Mouse (Mus musculus): ENCODE data around the gene Entpd1. TPM values are rescaled to one million over a fixed set of nuclear protein-coding genes. Genes with fewer than 3 reads are reported as not detected.
A peak's percentile ranks its signal among the peaks of the same experiment; 100 is the strongest.

The Entpd1 gene
- polyA plus RNA-seq, 1 experiment from 2014 or later, result 5.4 TPM

DNA sequence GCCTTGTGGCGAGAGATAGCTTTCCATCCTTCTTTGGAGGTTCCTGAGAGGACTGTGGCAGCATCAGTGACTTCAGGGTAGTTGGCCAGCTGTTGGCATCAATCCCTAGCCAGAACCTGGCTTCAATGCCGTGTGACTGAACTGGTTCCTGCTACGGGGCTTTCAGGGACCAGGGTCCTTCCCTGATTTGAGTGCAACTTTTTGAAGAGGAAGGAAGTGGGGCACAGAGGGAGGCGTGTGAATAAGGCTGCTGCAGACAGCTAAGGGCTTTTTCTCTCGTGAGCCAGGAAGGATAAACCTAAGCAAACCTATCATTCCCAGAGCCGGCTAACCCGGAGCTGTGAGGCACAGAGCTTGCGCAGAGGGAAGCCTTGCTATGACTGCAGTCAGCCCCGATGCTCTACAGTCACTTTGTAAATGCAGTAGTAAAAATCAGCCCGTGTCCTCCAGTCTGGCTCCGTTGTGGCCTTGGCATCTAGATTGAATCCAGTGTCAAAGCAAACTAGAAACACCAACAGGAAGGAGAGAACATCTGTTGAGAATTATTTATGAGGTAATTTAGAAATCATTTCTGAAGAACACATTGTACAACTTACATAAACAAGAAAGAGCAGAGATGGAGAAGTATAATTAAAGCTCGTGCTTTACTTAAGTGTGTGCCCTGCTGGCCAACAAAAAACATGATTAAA, 116.7 kb downstream of the Entpd1 start:
- no peaks in the 10 kb centered on the region for H3K9me3 ChIP-seq (ENCODE audit: control insufficient read depth, low read length)
- WGBS, result 58% methylated on average over 12 of the region's 12 CpGs
- H3K9ac ChIP-seq (ENCODE audit: low read depth, low read length), result no peak overlapping the region
- H3K36me3 ChIP-seq (ENCODE audit: control insufficient read depth, insufficient read depth, low read length), result no peaks in the 10 kb centered on the region
- ATAC-seq (ENCODE audit: low FRiP score, low TSS enrichment), result no peak
- no peaks in the 10 kb centered on the region for H3K27me3 ChIP-seq (ENCODE audit: control insufficient read depth, insufficient read depth, low read length)
- no peak overlapping the region for H3K4me2 ChIP-seq (replicated peaks; ENCODE audit: low read depth, low read length)
- peaks cover 3% of the 10 kb centered on the region; the same call in 1 of the 2 replicates for H3K4me1 ChIP-seq (ENCODE audit: control insufficient read depth, insufficient read depth, low read length)
- H3K27ac ChIP-seq (ENCODE audit: low read depth, low read length), result no peak overlapping the region
- no peak overlapping the region for H3K4me3 ChIP-seq (ENCODE audit: low read length)

DNA sequence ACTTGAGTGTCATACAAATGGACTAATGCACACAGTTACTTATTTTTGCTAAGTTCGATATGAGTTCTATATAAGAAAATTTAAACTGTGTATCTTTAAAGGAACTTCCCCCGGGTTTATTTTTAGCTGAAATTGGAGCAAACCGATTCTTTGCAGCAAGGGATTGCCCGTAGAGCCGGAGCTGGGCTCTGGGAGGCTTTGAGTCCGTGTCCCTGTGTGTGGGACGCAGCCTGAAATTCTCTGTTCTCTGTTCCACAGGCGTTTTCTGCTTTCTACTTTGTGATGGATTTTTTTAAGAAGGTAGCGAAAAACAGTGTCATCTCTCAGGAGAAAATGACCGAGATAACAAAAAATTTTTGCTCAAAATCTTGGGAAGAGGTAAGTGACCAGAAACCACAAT, 121.2 kb downstream of the Entpd1 start:
- WGBS, result 72% methylated on average over 10 of the region's 10 CpGs
- Histone ChIP-seq H3K4me1 (ENCODE audit: control insufficient read depth, insufficient read depth, low read length) (0 out of 2 replicates have a peak, but pooled peaks cover 2% of the 10 kb centered on the region), H3K36me3 (ENCODE audit: control insufficient read depth, insufficient read depth, low read length) (no peaks in the 10 kb centered on the region), H3K4me2 (replicated peaks; ENCODE audit: low read depth, low read length) (no peak overlapping the region), H3K27ac (ENCODE audit: low read depth, low read length) (no peak overlapping the region), H3K4me3 (ENCODE audit: low read length) (no peak overlapping the region), H3K27me3 (ENCODE audit: control insufficient read depth, insufficient read depth, low read length) (no peaks in the 10 kb centered on the region), H3K9ac (ENCODE audit: low read depth, low read length) (no peak overlapping the region), H3K9me3 (ENCODE audit: control insufficient read depth, low read length) (no peaks in the 10 kb centered on the region)
- no peak for ATAC-seq (ENCODE audit: low FRiP score, low TSS enrichment)

DNA sequence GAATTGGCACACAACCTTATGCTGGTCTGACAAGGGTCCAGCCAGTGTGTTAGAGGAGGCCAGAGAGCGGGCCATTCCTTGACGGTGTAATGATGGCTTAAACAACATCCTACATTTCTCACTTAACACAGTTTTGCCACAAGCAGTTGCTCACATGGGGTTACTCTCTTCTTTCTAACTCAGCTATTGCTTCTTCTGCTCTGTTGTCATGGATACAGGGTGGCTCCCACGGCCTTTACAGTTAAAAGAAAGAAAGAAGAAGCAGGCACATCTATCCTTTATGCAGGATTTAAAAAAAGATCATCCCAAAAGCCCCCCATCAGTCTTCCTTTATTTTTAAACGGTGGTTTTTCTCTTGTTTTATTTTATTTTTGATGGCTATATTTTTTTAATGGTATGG, 121.7 kb downstream of the Entpd1 start:
- ATAC-seq (ENCODE audit: low FRiP score, low TSS enrichment), result no peak
- Histone ChIP-seq H3K27me3 (ENCODE audit: control insufficient read depth, insufficient read depth, low read length) (no peaks in the 10 kb centered on the region), H3K36me3 (ENCODE audit: control insufficient read depth, insufficient read depth, low read length) (no peaks in the 10 kb centered on the region), H3K9ac (ENCODE audit: low read depth, low read length) (no peak overlapping the region), H3K9me3 (ENCODE audit: control insufficient read depth, low read length) (no peaks in the 10 kb centered on the region), H3K4me3 (ENCODE audit: low read length) (no peak overlapping the region), H3K4me1 (ENCODE audit: control insufficient read depth, insufficient read depth, low read length) (0 out of 2 replicates have a peak, but pooled peaks cover 2% of the 10 kb centered on the region), H3K4me2 (replicated peaks; ENCODE audit: low read depth, low read length) (no peak overlapping the region), H3K27ac (ENCODE audit: low read depth, low read length) (no peak overlapping the region)
- 72% methylated on average over 4 of the region's 4 CpGs for WGBS

DNA sequence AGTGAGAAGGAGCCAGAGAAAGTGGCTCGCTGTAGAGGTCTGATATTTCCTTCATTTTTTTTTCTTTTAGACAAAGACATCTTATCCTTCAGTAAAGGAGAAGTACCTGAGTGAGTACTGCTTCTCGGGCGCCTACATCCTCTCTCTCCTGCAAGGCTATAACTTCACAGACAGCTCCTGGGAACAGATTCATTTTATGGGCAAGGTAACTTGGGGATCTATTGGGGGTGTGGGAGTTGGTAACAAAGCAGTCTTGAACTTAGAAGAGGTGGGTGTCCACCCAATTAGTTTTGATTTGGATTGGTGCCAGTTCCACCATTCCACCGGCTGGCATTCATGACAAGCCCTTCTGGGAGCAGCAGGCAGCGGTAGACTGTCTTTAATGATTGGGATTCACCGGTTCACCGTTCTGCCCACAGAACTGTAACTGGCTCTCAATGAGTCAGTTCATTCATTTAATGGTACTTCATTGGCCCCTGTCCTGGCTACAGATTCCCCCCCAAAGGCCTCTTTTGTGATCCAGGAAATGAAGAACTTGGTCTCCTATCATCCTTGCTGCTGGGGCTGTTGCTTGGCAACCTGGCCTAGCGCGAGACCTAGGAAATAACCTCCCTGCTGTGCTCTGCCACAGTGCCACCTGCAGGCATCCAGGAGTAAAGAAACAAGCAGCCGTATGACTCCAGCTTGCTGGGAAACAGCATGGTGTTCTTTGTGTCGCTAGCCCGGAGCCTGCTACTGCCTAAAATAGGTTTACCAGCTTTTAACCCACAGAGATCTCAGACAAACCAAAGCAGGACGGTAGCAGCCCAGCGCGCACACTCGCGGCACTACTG, 124.7 kb downstream of the Entpd1 start:
- Histone ChIP-seq H3K4me2 (replicated peaks; ENCODE audit: low read depth, low read length) (peak overlapping the region; percentile 40), H3K27me3 (ENCODE audit: control insufficient read depth, insufficient read depth, low read length) (no peaks in the 10 kb centered on the region), H3K4me1 (ENCODE audit: control insufficient read depth, insufficient read depth, low read length) (0 out of 2 replicates have a peak, but pooled peaks cover 2% of the 10 kb centered on the region), H3K9me3 (ENCODE audit: control insufficient read depth, low read length) (no peaks in the 10 kb centered on the region), H3K27ac (ENCODE audit: low read depth, low read length) (no peak overlapping the region), H3K36me3 (ENCODE audit: control insufficient read depth, insufficient read depth, low read length) (no peaks in the 10 kb centered on the region), H3K4me3 (ENCODE audit: low read length) (peak overlapping the region; percentile 19; the same call in 1 of the 2 replicates), H3K9ac (ENCODE audit: low read depth, low read length) (peak overlapping the region; percentile 57; the same call in 1 of the 2 replicates)
- WGBS, result 29% methylated on average over 17 of the region's 17 CpGs
- ATAC-seq (ENCODE audit: low FRiP score, low TSS enrichment), result peak; percentile 90

DNA sequence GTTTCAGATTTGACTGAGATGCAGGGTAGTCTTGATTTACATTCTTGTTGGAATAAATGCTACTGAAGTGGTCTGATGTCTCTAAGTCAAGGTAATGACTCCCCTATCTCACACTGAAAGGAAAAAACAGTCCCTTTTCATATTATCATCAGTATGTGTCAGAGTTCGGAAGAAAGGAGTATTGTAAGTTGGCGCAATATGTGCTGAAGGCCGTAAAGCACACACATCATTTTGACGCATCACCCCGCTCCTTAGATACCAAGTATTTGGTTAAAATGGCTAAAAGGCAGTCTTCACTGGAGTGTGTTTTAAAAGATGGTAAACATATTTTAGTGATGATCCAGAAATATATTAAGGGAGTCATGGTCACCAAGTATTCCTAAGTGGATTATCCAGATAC, 125.4 kb downstream of the Entpd1 start:
- Histone ChIP-seq H3K9me3 (ENCODE audit: control insufficient read depth, low read length) (no peaks in the 10 kb centered on the region), H3K4me1 (ENCODE audit: control insufficient read depth, insufficient read depth, low read length) (0 out of 2 replicates have a peak, but pooled peaks cover 2% of the 10 kb centered on the region), H3K4me3 (ENCODE audit: low read length) (peak overlapping the region; percentile 19; the same call in 1 of the 2 replicates), H3K9ac (ENCODE audit: low read depth, low read length) (peak overlapping the region; percentile 57; the same call in 1 of the 2 replicates), H3K36me3 (ENCODE audit: control insufficient read depth, insufficient read depth, low read length) (no peaks in the 10 kb centered on the region), H3K27me3 (ENCODE audit: control insufficient read depth, insufficient read depth, low read length) (no peaks in the 10 kb centered on the region), H3K4me2 (replicated peaks; ENCODE audit: low read depth, low read length) (peak overlapping the region; percentile 40), H3K27ac (ENCODE audit: low read depth, low read length) (no peak overlapping the region)
- WGBS, result 84% methylated on average over 5 of the region's 5 CpGs
- no peak for ATAC-seq (ENCODE audit: low FRiP score, low TSS enrichment)

DNA sequence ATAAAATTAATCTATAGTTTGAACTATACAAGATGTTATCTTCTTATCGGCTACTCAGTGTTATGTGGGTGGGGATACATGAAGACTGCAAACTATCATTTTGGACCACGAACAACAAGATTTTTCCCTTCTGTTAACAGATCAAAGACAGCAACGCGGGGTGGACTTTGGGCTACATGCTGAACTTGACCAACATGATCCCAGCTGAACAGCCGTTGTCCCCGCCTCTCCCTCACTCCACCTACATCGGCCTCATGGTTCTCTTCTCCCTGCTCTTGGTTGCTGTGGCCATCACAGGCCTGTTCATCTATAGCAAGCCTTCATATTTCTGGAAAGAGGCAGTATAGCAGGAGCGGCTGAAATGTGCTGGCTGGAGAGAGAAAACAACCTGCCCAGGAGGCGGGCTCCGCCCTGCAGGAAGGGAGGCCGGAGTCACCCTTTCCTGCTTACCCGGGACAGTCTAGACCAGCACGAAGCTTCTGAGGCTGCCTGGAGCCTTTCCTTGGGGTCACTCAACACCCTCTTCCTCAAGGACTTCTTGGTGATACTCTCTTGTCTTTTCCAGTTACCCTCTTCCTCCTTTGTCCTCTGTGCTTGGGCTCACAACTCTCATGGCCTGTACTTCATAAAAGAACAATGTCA, 126.6 kb downstream of the Entpd1 start:
- H3K27me3 ChIP-seq (ENCODE audit: control insufficient read depth, insufficient read depth, low read length), result no peaks in the 10 kb centered on the region
- H3K9me3 ChIP-seq (ENCODE audit: control insufficient read depth, low read length), result no peaks in the 10 kb centered on the region
- H3K9ac ChIP-seq (ENCODE audit: low read depth, low read length), result no peak overlapping the region
- H3K4me2 ChIP-seq (replicated peaks; ENCODE audit: low read depth, low read length), result no peak overlapping the region
- H3K4me3 ChIP-seq (ENCODE audit: low read length), result no peak overlapping the region
- 88% methylated on average over 13 of the region's 13 CpGs for WGBS
- no peak for ATAC-seq (ENCODE audit: low FRiP score, low TSS enrichment)
- H3K36me3 ChIP-seq (ENCODE audit: control insufficient read depth, insufficient read depth, low read length), result no peaks in the 10 kb centered on the region
- H3K4me1 ChIP-seq (ENCODE audit: control insufficient read depth, insufficient read depth, low read length), result 0 out of 2 replicates have a peak, but pooled peaks cover 2% of the 10 kb centered on the region
- H3K27ac ChIP-seq (ENCODE audit: low read depth, low read length), result no peak overlapping the region

DNA sequence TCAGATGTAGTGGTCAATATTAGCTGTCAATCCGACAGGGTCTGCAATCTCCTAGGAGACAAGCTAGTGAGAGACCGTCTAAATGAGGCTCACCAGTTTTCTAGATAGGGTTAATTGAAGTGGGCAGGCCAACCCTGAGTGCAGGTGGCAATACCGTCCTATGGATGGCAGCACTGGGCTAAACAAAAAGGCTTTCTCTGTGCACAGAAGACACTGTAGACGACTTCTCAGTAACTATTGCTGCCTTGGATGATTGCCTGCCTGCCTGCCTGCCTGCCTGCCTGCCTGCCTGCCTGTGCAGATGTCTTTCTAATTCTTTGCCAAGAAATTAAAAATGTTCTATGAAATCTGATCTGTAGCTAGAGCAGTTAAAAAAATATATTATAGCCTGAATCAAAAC, 134.4 kb downstream of the Entpd1 start:
- no peak for ATAC-seq (ENCODE audit: low FRiP score, low TSS enrichment)
- Histone ChIP-seq H3K9me3 (ENCODE audit: control insufficient read depth, low read length) (no peaks in the 10 kb centered on the region), H3K9ac (ENCODE audit: low read depth, low read length) (no peak overlapping the region), H3K4me3 (ENCODE audit: low read length) (no peak overlapping the region), H3K4me1 (ENCODE audit: control insufficient read depth, insufficient read depth, low read length) (no peaks in the 10 kb centered on the region), H3K36me3 (ENCODE audit: control insufficient read depth, insufficient read depth, low read length) (no peaks in the 10 kb centered on the region), H3K27me3 (ENCODE audit: control insufficient read depth, insufficient read depth, low read length) (no peaks in the 10 kb centered on the region), H3K4me2 (replicated peaks; ENCODE audit: low read depth, low read length) (no peak overlapping the region), H3K27ac (ENCODE audit: low read depth, low read length) (no peak overlapping the region)
- 54% methylated on average over 4 of the region's 4 CpGs for WGBS

DNA sequence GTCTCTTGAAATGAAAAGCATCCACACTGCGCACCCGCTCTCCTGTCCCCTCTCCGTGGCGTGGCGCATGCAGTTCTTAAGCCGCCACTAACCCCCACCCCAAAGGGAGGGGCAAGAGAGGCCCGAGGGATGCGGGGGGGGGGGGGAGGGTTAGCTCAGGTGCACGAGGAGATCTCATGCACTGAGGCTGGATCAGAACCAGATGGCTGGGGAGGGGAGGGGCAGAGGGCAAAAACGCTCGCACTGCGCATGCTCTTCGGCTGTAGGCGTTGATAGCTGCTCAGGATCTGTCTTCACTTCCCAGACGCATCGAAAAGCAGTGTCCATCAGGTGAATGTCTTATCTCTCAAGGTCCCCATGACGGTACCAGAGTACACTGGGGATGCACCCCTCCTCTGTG, 136.4 kb downstream of the Entpd1 start, which contains the start of gene Cc2d2b:
Cc2d2b (plus strand) TSS at position 195 of the 400 bp plus-strand sequence.
- Histone ChIP-seq H3K27me3 (ENCODE audit: control insufficient read depth, insufficient read depth, low read length) (no peaks in the 10 kb centered on the region), H3K4me3 (ENCODE audit: low read length) (no peak within 1 kb of the TSS), H3K9ac (ENCODE audit: low read depth, low read length) (no peak within 1 kb of the TSS), H3K27ac (ENCODE audit: low read depth, low read length) (no peak within 1 kb of the TSS), H3K4me1 (ENCODE audit: control insufficient read depth, insufficient read depth, low read length) (no peaks in the 10 kb centered on the region), H3K36me3 (ENCODE audit: control insufficient read depth, insufficient read depth, low read length) (no peaks in the 10 kb centered on the region), H3K4me2 (replicated peaks; ENCODE audit: low read depth, low read length) (no peak within 1 kb of the TSS), H3K9me3 (ENCODE audit: control insufficient read depth, low read length) (no peaks in the 10 kb centered on the region)
- no peak for ATAC-seq (ENCODE audit: low FRiP score, low TSS enrichment)
- WGBS, result 90% methylated on average over 15 of the region's 17 CpGs

All from kidney, embryonic 14.5 days (tissue).